Mouse (Mus musculus): ENCODE measurements around the gene Efna5.

DNA sequence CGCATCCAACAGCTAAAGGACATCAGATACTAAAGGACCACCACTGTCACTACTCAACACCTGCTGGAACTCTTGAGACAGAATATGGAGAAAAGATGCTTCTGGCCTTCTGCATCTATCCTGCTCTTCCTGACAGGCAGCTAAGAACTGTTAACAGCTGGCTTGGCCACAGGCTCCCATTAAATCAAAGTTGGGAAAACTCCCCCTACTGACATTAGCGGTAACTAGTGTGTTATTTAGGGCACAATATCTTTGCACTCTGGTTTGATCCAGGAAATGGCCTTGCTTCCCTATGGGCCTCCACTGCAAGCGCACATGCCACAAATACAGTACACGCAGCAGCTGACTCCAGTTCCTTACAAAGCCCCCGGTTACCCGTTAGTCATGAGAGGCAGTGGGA, 266.0 kb downstream of the Efna5 start:
- no peak for TF ChIP-seq POLR2A (IDR thresholded peaks at IDR 0.05; ENCODE audit: control insufficient read depth, extremely low read depth, insufficient read depth, low read length, poor library complexity)
- TF ChIP-seq CTCF (IDR thresholded peaks at IDR 0.05; ENCODE audit: borderline replicate concordance, control insufficient read depth, extremely low read depth, insufficient read depth, low read length, poor library complexity): no peak
